Mouse (Mus musculus): Measurements from ENCODE around the gene Gm20538. TPM values are rescaled to one million over a fixed set of nuclear protein-coding genes. Genes with fewer than 3 reads are reported as not detected.

The Gm20538 gene
- total and polyA plus RNA-seq, 3 experiments, result not detected

DNA sequence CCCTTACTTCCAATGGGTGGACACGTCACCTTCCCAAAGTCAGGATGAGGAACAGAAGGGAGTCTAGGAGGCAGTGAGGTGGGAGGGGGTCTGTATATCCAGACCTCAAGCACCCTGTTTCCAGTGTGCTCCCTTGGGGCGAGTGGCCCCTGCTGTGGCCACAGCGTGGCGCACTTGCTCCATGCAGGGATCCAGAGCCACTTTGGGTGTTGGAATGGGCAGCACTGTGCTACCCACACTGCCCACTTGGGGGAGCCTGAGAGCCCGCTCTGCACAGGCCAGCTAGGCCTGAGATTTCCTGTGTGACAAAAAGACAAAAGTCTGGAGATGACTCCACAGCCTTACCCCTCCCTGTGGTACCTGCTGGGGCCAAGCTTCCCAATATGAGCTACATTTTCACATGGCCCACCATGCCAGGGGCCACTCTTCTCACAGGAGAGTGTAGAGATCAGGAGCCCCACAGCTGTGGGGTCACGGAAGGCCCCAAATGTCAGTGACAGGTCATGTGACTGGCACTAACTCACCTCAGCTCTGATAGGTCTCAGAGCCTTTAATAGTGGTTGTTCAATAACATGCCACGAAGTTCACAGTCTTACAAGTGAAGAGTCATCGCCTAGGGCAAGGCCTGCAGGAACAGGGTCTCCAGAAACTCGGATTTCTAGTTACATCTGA lies 30.1 kb upstream of the Gm20538 start:
- Histone ChIP-seq H3K27ac (no peak overlapping the region), H3K36me3 (ENCODE audit: control insufficient read depth, insufficient read depth, low read length) (no peaks in the 10 kb centered on the region), H3K4me3 (no peak overlapping the region), H3K4me1 (ENCODE audit: control insufficient read depth, insufficient read depth, low read length) (no peaks in the 10 kb centered on the region), H3K9ac (ENCODE audit: low read depth, low read length) (no peak overlapping the region), H3K27me3 (ENCODE audit: control insufficient read depth, insufficient read depth, low read length) (no peaks in the 10 kb centered on the region), H3K79me2 (replicated peaks; ENCODE audit: control insufficient read depth, insufficient read depth, low read length) (no peaks in the 10 kb centered on the region)
- intact Hi-C loops (cut with DNase I), result loop anchor here (1.0 to 10.0 kb wide), 3 partner anchors 172 to 452 kb away; no protein-coding TSS in a partner anchor
- no peak for TF ChIP-seq POLR2A (IDR thresholded peaks at IDR 0.05; ENCODE audit: insufficient read depth, low read depth, low read length)
- peak; percentile 96 for TF ChIP-seq EP300 (IDR thresholded peaks at IDR 0.05; ENCODE audit: insufficient read depth, low read depth, low read length)
- peak; percentile 88 to 93 for DNase-seq
- 36% methylated on average over 9 of the region's 9 CpGs for WGBS

DNA sequence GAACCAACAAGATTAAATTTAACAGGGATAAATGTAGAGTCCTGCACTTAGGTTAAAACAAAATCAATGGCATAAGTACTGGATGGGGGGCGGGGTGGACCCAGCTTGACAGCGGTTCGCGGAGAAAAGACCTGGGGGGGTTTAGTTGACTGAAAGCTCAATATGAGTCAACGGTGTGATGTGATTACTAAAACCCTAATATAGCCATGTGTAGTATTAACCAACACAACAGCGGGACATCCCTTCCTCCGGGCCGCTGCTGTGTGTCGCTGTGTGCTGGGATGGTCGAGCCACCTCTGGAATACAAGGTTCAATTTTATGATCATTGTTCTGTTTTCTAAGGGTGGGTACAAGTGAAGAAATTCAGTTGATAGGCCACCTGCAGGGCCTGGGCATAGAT lies 29.5 kb upstream of the Gm20538 start:
- WGBS, result 85% methylated on average over 10 of the region's 10 CpGs

DNA sequence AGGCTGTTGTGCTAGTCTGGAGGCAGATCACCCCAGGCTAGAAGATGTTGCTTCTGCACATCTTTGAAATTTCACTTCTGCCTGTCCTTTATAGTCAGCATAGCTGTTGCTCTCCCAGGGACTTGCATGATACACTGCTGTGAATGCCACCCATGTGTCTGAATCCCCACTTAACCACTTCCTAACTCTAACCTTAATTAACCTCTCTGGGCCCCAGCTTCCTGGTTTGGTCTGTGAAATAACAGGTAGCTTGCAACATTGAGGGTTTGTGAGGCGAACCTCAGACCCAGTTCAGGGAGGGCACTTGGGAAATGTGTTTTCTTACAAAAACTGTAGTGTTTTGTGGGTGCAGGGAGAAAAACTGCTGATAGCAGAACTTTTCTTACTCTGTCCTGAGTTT lies 25.4 kb upstream of the Gm20538 start:
- intact Hi-C loops (cut with DNase I), result no loop called here
- H3K27me3 ChIP-seq (ENCODE audit: control insufficient read depth, insufficient read depth, low read length), result no peaks in the 10 kb centered on the region

More for the DNA sequence above, 29.5 kb upstream of the Gm20538 start:
- H3K9ac ChIP-seq (ENCODE audit: low read depth, low read length), result no peak overlapping the region
- no peak overlapping the region for H3K4me3 ChIP-seq
- H3K27ac ChIP-seq, result no peak overlapping the region
- no peaks in the 10 kb centered on the region for H3K27me3 ChIP-seq (ENCODE audit: control insufficient read depth, insufficient read depth, low read length)
- no peaks in the 10 kb centered on the region for H3K4me1 ChIP-seq (ENCODE audit: control insufficient read depth, insufficient read depth, low read length)
- TF ChIP-seq EP300 (IDR thresholded peaks at IDR 0.05; ENCODE audit: insufficient read depth, low read depth, low read length) (no peak), CTCF (IDR thresholded peaks at IDR 0.05) (no peak), POLR2A (IDR thresholded peaks at IDR 0.05; ENCODE audit: insufficient read depth, low read depth, low read length) (no peak)
- no peaks in the 10 kb centered on the region for H3K36me3 ChIP-seq (ENCODE audit: control insufficient read depth, insufficient read depth, low read length)
- no peaks in the 10 kb centered on the region for H3K79me2 ChIP-seq (replicated peaks; ENCODE audit: control insufficient read depth, insufficient read depth, low read length)
- DNase-seq, result no peak
- intact Hi-C loops (cut with DNase I), result loop anchor here (1.0 to 10.0 kb wide), 3 partner anchors 172 to 453 kb away; no protein-coding TSS in a partner anchor

DNA sequence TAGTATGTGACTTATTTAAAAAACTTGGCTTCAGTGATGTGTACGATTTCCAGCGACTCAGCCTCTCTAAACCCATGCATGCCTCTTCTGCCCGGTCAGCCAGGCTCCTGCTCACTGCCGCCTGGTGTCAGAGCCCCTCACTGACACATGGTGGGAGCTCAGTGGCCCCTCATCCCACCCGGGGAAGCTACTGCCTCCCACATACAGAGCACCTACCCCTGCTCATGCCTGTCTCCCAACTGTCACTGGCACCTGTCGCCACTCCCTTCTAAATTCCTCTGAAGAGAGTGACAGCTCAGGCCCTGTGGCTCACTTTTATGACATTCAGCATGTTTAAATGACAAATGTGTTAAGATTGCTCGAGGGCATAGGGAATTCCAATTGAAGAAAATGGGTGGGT lies 23.6 kb upstream of the Gm20538 start:
- TF ChIP-seq CTCF (IDR thresholded peaks at IDR 0.05), result no peak
- no peak for TF ChIP-seq POLR2A (IDR thresholded peaks at IDR 0.05; ENCODE audit: insufficient read depth, low read depth, low read length)
- TF ChIP-seq EP300 (IDR thresholded peaks at IDR 0.05; ENCODE audit: insufficient read depth, low read depth, low read length), result no peak
- Histone ChIP-seq H3K9ac (ENCODE audit: low read depth, low read length) (no peak overlapping the region), H3K4me1 (ENCODE audit: control insufficient read depth, insufficient read depth, low read length) (no peaks in the 10 kb centered on the region), H3K79me2 (replicated peaks; ENCODE audit: control insufficient read depth, insufficient read depth, low read length) (no peaks in the 10 kb centered on the region), H3K27ac (no peak overlapping the region), H3K4me3 (no peak overlapping the region), H3K36me3 (ENCODE audit: control insufficient read depth, insufficient read depth, low read length) (no peaks in the 10 kb centered on the region), H3K27me3 (ENCODE audit: control insufficient read depth, insufficient read depth, low read length) (no peaks in the 10 kb centered on the region)
- WGBS, result 71% methylated on average over 7 of the region's 7 CpGs
- no peak for DNase-seq
- intact Hi-C loops (cut with DNase I), result no loop called here

More for the DNA sequence above, 25.4 kb upstream of the Gm20538 start:
- H3K9ac ChIP-seq (ENCODE audit: low read depth, low read length), result no peak overlapping the region
- no peaks in the 10 kb centered on the region for H3K79me2 ChIP-seq (replicated peaks; ENCODE audit: control insufficient read depth, insufficient read depth, low read length)
- TF ChIP-seq POLR2A (IDR thresholded peaks at IDR 0.05; ENCODE audit: insufficient read depth, low read depth, low read length) (no peak), EP300 (IDR thresholded peaks at IDR 0.05; ENCODE audit: insufficient read depth, low read depth, low read length) (no peak), CTCF (IDR thresholded peaks at IDR 0.05) (no peak)
- WGBS, result 78% methylated on average over 1 of the region's 1 CpGs
- no peak overlapping the region for H3K4me3 ChIP-seq
- H3K27ac ChIP-seq, result no peak overlapping the region
- no peak for DNase-seq
- no peaks in the 10 kb centered on the region for H3K4me1 ChIP-seq (ENCODE audit: control insufficient read depth, insufficient read depth, low read length)
- no peaks in the 10 kb centered on the region for H3K36me3 ChIP-seq (ENCODE audit: control insufficient read depth, insufficient read depth, low read length)

DNA sequence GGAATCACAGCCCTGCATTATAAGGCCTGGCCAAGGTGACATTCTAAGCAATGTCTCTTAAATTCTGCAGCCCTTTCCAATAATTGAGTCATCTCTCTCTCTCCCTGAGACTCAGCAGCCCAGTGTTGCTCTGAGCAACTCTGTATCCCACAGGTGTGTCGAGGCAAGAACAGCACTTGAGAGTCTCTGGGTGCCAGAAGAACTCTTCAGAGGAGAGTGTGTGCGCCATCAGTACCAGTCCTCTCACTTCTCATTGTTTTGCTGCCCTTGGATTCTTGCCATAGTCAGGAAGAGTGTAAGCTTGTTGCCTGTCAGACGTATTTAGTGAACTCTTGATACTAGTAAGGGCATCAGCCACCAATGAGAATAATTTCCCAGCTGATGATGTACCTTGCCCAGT lies 15.1 kb upstream of the Gm20538 start:
- intact Hi-C loops (cut with DNase I), result no loop called here
- H3K4me3 ChIP-seq, result no peak overlapping the region
- WGBS, result 74% methylated on average over 3 of the region's 3 CpGs
- peaks cover 2% of the 10 kb centered on the region for H3K4me1 ChIP-seq (ENCODE audit: control insufficient read depth, insufficient read depth, low read length)
- no peak overlapping the region for H3K27ac ChIP-seq
- no peak for DNase-seq
- 0 out of 2 replicates have a peak, but pooled peaks cover 2% of the 10 kb centered on the region for H3K79me2 ChIP-seq (replicated peaks; ENCODE audit: control insufficient read depth, insufficient read depth, low read length)
- H3K36me3 ChIP-seq (ENCODE audit: control insufficient read depth, insufficient read depth, low read length), result peaks cover 4% of the 10 kb centered on the region
- no peak for TF ChIP-seq POLR2A (IDR thresholded peaks at IDR 0.05; ENCODE audit: insufficient read depth, low read depth, low read length)
- TF ChIP-seq CTCF (IDR thresholded peaks at IDR 0.05), result no peak
- no peak for TF ChIP-seq EP300 (IDR thresholded peaks at IDR 0.05; ENCODE audit: insufficient read depth, low read depth, low read length)
- no peaks in the 10 kb centered on the region for H3K27me3 ChIP-seq (ENCODE audit: control insufficient read depth, insufficient read depth, low read length)
- no peak overlapping the region for H3K9ac ChIP-seq (ENCODE audit: low read depth, low read length)

DNA sequence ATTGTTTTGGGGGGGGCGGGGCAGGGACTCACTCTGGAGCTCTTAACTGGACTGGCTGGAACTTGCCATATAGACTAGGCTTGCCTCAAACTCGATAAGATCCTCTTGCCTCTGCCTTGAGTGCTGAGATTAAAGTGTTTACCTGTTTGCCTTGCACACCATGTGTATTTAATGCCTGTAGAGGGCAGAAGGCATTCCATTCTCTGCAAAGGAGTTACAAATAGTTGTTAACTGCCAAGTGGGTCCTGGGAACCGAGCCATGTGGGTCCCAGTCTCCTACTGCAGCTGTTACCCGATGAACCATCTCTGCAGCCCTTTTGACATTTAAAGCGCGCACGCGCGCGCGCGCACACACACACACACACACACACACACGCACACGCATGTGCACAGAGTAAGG lies 11.4 kb upstream of the Gm20538 start:
- H3K4me1 ChIP-seq (ENCODE audit: control insufficient read depth, insufficient read depth, low read length), result peaks cover 2% of the 10 kb centered on the region
- intact Hi-C loops (cut with DNase I), result no loop called here
- H3K36me3 ChIP-seq (ENCODE audit: control insufficient read depth, insufficient read depth, low read length), result peaks cover 4% of the 10 kb centered on the region
- 85% methylated on average over 14 of the region's 14 CpGs for WGBS
- no peaks in the 10 kb centered on the region for H3K27me3 ChIP-seq (ENCODE audit: control insufficient read depth, insufficient read depth, low read length)
- no peak for DNase-seq
- TF ChIP-seq CTCF (IDR thresholded peaks at IDR 0.05) (no peak), POLR2A (IDR thresholded peaks at IDR 0.05; ENCODE audit: insufficient read depth, low read depth, low read length) (no peak), EP300 (IDR thresholded peaks at IDR 0.05; ENCODE audit: insufficient read depth, low read depth, low read length) (no peak)
- H3K79me2 ChIP-seq (replicated peaks; ENCODE audit: control insufficient read depth, insufficient read depth, low read length), result 0 out of 2 replicates have a peak, but pooled peaks cover 2% of the 10 kb centered on the region
- no peak overlapping the region for H3K9ac ChIP-seq (ENCODE audit: low read depth, low read length)
- H3K4me3 ChIP-seq, result no peak overlapping the region
- H3K27ac ChIP-seq, result no peak overlapping the region
